ENCODE assay signal across 13 mouse cellular contexts in the genomic region with DNA sequence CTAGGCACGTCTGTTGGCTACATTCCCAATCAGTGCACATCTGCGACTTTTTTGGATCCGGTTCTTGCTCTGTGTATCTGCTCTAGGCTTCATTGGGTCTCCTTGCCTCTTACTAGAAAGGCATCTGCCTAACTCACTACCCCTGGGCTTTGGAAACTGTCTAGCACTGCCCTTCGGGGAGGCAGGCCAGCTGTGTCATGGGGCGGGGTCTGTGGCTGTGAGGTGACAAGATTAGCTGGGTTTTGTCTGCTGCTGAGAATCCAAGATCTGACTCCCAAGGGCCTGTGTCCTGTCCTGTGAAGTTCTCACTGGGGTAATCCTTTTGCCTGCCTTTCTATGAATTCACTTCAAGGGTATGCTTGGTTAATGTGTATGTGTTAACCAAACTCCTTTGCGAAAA.
DNase-seq lines count a peak whose midpoint lies in the region; ATAC-seq lines count a peak whose summit lies in the region.
"Had no signal": no experiment of that assay in that cellular context is flagged by ENCODE, and none has a peak within 500 bp of the region (broad histone marks: within the 10 kb centered on the region; RNA-seq: fewer than 3 reads in every experiment).

No protein-coding gene starts in this region.

- WGBS in limb, embryonic 13.5 days, result 23% methylated on average over 6 of the region's 6 CpGs
- WGBS in limb, embryonic 10.5 days, result 23% methylated on average over 6 of the region's 6 CpGs
- 12% methylated on average over 6 of the region's 6 CpGs for WGBS in neural tube, embryonic 15.5 days
- 21% methylated on average over 6 of the region's 6 CpGs for WGBS in liver, embryonic 11.5 days

- H3K9ac ChIP-seq in limb, embryonic 13.5 days, result no peak overlapping the region
- H3K9ac ChIP-seq in neural tube, embryonic 15.5 days (replicated peaks), result peak overlapping the region; percentile 67
- H3K9ac ChIP-seq in liver, embryonic 11.5 days (ENCODE audit: low read depth, low read length), result no peak overlapping the region
- H3K9ac ChIP-seq: stomach, embryonic 15.5 days had no signal

- DNase-seq in cerebellum, postnatal 10 days, result peak; percentile 25 to 47
- no peak for DNase-seq in limb, embryonic 10.5 days (ENCODE audit: low spot score)
- no peak for DNase-seq in liver, embryonic 11.5 days (ENCODE audit: low spot score)
- DNase-seq in kidney, postnatal 4 days, result no peak
- DNase-seq: cerebellum, adult 8-10 months; gastrocnemius, adult 2 months; heart, postnatal 36 days; kidney, postnatal 25 days had no signal

- no peak for ATAC-seq in cerebellum, adult (ENCODE audit: insufficient number of reproducible peaks, low FRiP score, low TSS enrichment)
- no peak for ATAC-seq in limb, embryonic 13.5 days (ENCODE audit: low FRiP score, low read depth)
- ATAC-seq in megakaryocyte-erythroid progenitor cell, adult 5-6 weeks (replicated peaks; ENCODE audit: low FRiP score, low TSS enrichment, poor library complexity, severe bottlenecking), result peak; percentile 59
- ATAC-seq in neural tube, embryonic 15.5 days (ENCODE audit: low FRiP score), result peak; percentile 48; the same call in 1 of the 2 replicates
- ATAC-seq in liver, embryonic 11.5 days (replicated peaks; ENCODE audit: low FRiP score), result no peak

- no peak overlapping the region for H3K27ac ChIP-seq in limb, embryonic 13.5 days
- no peak overlapping the region for H3K27ac ChIP-seq in limb, embryonic 10.5 days
- peak overlapping the region; percentile 94 for H3K27ac ChIP-seq in neural tube, embryonic 15.5 days (replicated peaks)
- H3K27ac ChIP-seq in liver, embryonic 11.5 days (ENCODE audit: low read depth, low read length), result no peak overlapping the region
- H3K27ac ChIP-seq: gastrocnemius, adult 2 months; stomach, embryonic 15.5 days had no signal

- H3K4me2 ChIP-seq in limb, embryonic 13.5 days (replicated peaks), result peak overlapping the region; percentile 69; the same call in 1 of the 2 replicates
- H3K4me2 ChIP-seq in neural tube, embryonic 15.5 days, result peak overlapping the region; percentile 74
- H3K4me2 ChIP-seq in liver, embryonic 11.5 days, result no peak overlapping the region
- H3K4me2 ChIP-seq: stomach, embryonic 15.5 days had no signal

- no peaks in the 10 kb centered on the region for H3K9me3 ChIP-seq in limb, embryonic 13.5 days
- no peaks in the 10 kb centered on the region for H3K9me3 ChIP-seq in limb, embryonic 10.5 days (replicated peaks)
- no peaks in the 10 kb centered on the region for H3K9me3 ChIP-seq in neural tube, embryonic 15.5 days (replicated peaks)
- H3K9me3 ChIP-seq in liver, embryonic 11.5 days (ENCODE audit: control insufficient read depth, low read length), result no peaks in the 10 kb centered on the region
- H3K9me3 ChIP-seq: stomach, embryonic 15.5 days had no signal

- no peaks in the 10 kb centered on the region for H3K36me3 ChIP-seq in limb, embryonic 13.5 days
- H3K36me3 ChIP-seq in limb, embryonic 10.5 days, result no peaks in the 10 kb centered on the region
- no peaks in the 10 kb centered on the region for H3K36me3 ChIP-seq in neural tube, embryonic 15.5 days
- H3K36me3 ChIP-seq in liver, embryonic 11.5 days (ENCODE audit: control insufficient read depth, insufficient read depth, low read length), result no peaks in the 10 kb centered on the region
- H3K36me3 ChIP-seq: stomach, embryonic 15.5 days had no signal

- peaks cover 8% of the 10 kb centered on the region for H3K4me1 ChIP-seq in limb, embryonic 13.5 days
- H3K4me1 ChIP-seq in limb, embryonic 10.5 days, result peaks cover 15% of the 10 kb centered on the region
- peaks cover 49% of the 10 kb centered on the region for H3K4me1 ChIP-seq in neural tube, embryonic 15.5 days
- no peaks in the 10 kb centered on the region for H3K4me1 ChIP-seq in liver, embryonic 11.5 days (replicated peaks; ENCODE audit: control insufficient read depth, insufficient read depth, low read length)
- H3K4me1 ChIP-seq: stomach, embryonic 15.5 days had no signal

- H3K27me3 ChIP-seq in limb, embryonic 13.5 days, result peaks cover 53% of the 10 kb centered on the region
- H3K27me3 ChIP-seq in limb, embryonic 10.5 days (ENCODE audit: low read depth, poor library complexity, severe bottlenecking), result peaks cover 65% of the 10 kb centered on the region
- no peaks in the 10 kb centered on the region for H3K27me3 ChIP-seq in neural tube, embryonic 15.5 days (replicated peaks)
- H3K27me3 ChIP-seq in liver, embryonic 11.5 days (replicated peaks; ENCODE audit: control insufficient read depth, insufficient read depth, low read length), result peaks cover 33% of the 10 kb centered on the region

- no peak overlapping the region for H3K4me3 ChIP-seq in limb, embryonic 13.5 days
- no peak overlapping the region for H3K4me3 ChIP-seq in limb, embryonic 10.5 days
- peak overlapping the region; percentile 52 for H3K4me3 ChIP-seq in neural tube, embryonic 15.5 days (replicated peaks)
- H3K4me3 ChIP-seq in liver, embryonic 11.5 days (ENCODE audit: low read depth, low read length), result no peak overlapping the region
- H3K4me3 ChIP-seq: gastrocnemius, adult 2 months; stomach, embryonic 15.5 days had no signal

Comparison
In these comparisons a context has a peak if more than half of its experiments do, and no peak if none do; other contexts are left out.
1. DNase-seq: peak in cerebellum, postnatal 10 days (2 of 2); none in limb, embryonic 10.5 days (single experiment), liver, embryonic 11.5 days (single experiment) and kidney, postnatal 4 days (0 of 2).
2. ATAC-seq: peak in megakaryocyte-erythroid progenitor cell, adult 5-6 weeks (single experiment) and neural tube, embryonic 15.5 days (single experiment); none in cerebellum, adult (single experiment), limb, embryonic 13.5 days (single experiment) and liver, embryonic 11.5 days (single experiment).